Mouse (Mus musculus): ENCODE results near the gene Capzb. TPM values are rescaled to one million over a fixed set of nuclear protein-coding genes. Genes with fewer than 3 reads are reported as not detected.

Capzb gene
- polyA plus RNA-seq, 1 experiment from 2014 or later = 218 TPM

GRCm38 (mm10) chr4:139238612-139239011, 45.9 kb downstream of the Capzb start:
- no peak overlapping the region for H3K4me2 ChIP-seq (ENCODE audit: low read depth, low read length)
- no peaks in the 10 kb centered on the region for H3K4me1 ChIP-seq (ENCODE audit: control insufficient read depth, insufficient read depth, low read length)
- no peaks in the 10 kb centered on the region for H3K27me3 ChIP-seq (ENCODE audit: control insufficient read depth, insufficient read depth, low read length)
- no peak overlapping the region for H3K9ac ChIP-seq (replicated peaks; ENCODE audit: low read depth, low read length)
- WGBS = 81% methylated on average over 16 of the region's 16 CpGs
- no peak overlapping the region for H3K27ac ChIP-seq (ENCODE audit: low read depth, low read length)
- H3K4me3 ChIP-seq (ENCODE audit: low read depth, low read length) = no peak overlapping the region
- no peaks in the 10 kb centered on the region for H3K9me3 ChIP-seq (ENCODE audit: control insufficient read depth, low read length)
- peaks cover 14% of the 10 kb centered on the region; the same call in 1 of the 2 replicates for H3K36me3 ChIP-seq (ENCODE audit: control insufficient read depth, insufficient read depth, low read length)
- ATAC-seq (ENCODE audit: low read depth) = no peak

GRCm38 (mm10) chr4:139240334-139240733, 47.6 kb downstream of the Capzb start:
- ATAC-seq (ENCODE audit: low read depth) = no peak; the same call in 1 of the 2 replicates
- H3K4me2 ChIP-seq (ENCODE audit: low read depth, low read length) = no peak overlapping the region
- H3K27ac ChIP-seq (ENCODE audit: low read depth, low read length) = no peak overlapping the region
- H3K4me1 ChIP-seq (ENCODE audit: control insufficient read depth, insufficient read depth, low read length) = no peaks in the 10 kb centered on the region
- WGBS = 57% methylated on average over 6 of the region's 6 CpGs
- H3K27me3 ChIP-seq (ENCODE audit: control insufficient read depth, insufficient read depth, low read length) = no peaks in the 10 kb centered on the region
- peaks cover 14% of the 10 kb centered on the region; the same call in 1 of the 2 replicates for H3K36me3 ChIP-seq (ENCODE audit: control insufficient read depth, insufficient read depth, low read length)
- H3K9ac ChIP-seq (replicated peaks; ENCODE audit: low read depth, low read length) = no peak overlapping the region
- H3K4me3 ChIP-seq (ENCODE audit: low read depth, low read length) = no peak overlapping the region
- H3K9me3 ChIP-seq (ENCODE audit: control insufficient read depth, low read length) = no peaks in the 10 kb centered on the region

- Histone ChIP-seq H3K36me3 (ENCODE audit: control insufficient read depth, insufficient read depth, low read length) (peaks cover 14% of the 10 kb centered on the region; the same call in 1 of the 2 replicates), H3K9ac (replicated peaks; ENCODE audit: low read depth, low read length) (no peak overlapping the region), H3K4me3 (ENCODE audit: low read depth, low read length) (no peak overlapping the region), H3K4me2 (ENCODE audit: low read depth, low read length) (no peak overlapping the region), H3K27ac (ENCODE audit: low read depth, low read length) (no peak overlapping the region), H3K27me3 (ENCODE audit: control insufficient read depth, insufficient read depth, low read length) (no peaks in the 10 kb centered on the region), H3K4me1 (ENCODE audit: control insufficient read depth, insufficient read depth, low read length) (peaks cover 9% of the 10 kb centered on the region), H3K9me3 (ENCODE audit: control insufficient read depth, low read length) (no peaks in the 10 kb centered on the region)
- ATAC-seq (ENCODE audit: low read depth) = no peak
- WGBS = 73% methylated on average over 22 of the region's 22 CpGs
Observed at GRCm38 (mm10) chr4:139241678-139242606, 49.2 kb downstream of the Capzb start.

- H3K4me3 ChIP-seq (ENCODE audit: low read depth, low read length) = no peak overlapping the region
- no peak overlapping the region for H3K9ac ChIP-seq (replicated peaks; ENCODE audit: low read depth, low read length)
- ATAC-seq (ENCODE audit: low read depth) = no peak
- peaks cover 12% of the 10 kb centered on the region for H3K4me1 ChIP-seq (ENCODE audit: control insufficient read depth, insufficient read depth, low read length)
- no peak overlapping the region for H3K27ac ChIP-seq (ENCODE audit: low read depth, low read length)
- H3K9me3 ChIP-seq (ENCODE audit: control insufficient read depth, low read length) = no peaks in the 10 kb centered on the region
- WGBS = 76% methylated on average over 7 of the region's 7 CpGs
- H3K36me3 ChIP-seq (ENCODE audit: control insufficient read depth, insufficient read depth, low read length) = peaks cover 14% of the 10 kb centered on the region; the same call in 1 of the 2 replicates
- no peaks in the 10 kb centered on the region for H3K27me3 ChIP-seq (ENCODE audit: control insufficient read depth, insufficient read depth, low read length)
- no peak overlapping the region for H3K4me2 ChIP-seq (ENCODE audit: low read depth, low read length)
Observed at GRCm38 (mm10) chr4:139242607-139242955, 49.9 kb downstream of the Capzb start.

GRCm38 (mm10) chr4:139244176-139244575, 51.5 kb downstream of the Capzb start:
- Histone ChIP-seq H3K27me3 (ENCODE audit: control insufficient read depth, insufficient read depth, low read length) (no peaks in the 10 kb centered on the region), H3K4me1 (ENCODE audit: control insufficient read depth, insufficient read depth, low read length) (peaks cover 12% of the 10 kb centered on the region), H3K36me3 (ENCODE audit: control insufficient read depth, insufficient read depth, low read length) (peaks cover 14% of the 10 kb centered on the region; the same call in 1 of the 2 replicates), H3K9ac (replicated peaks; ENCODE audit: low read depth, low read length) (no peak overlapping the region), H3K4me3 (ENCODE audit: low read depth, low read length) (no peak overlapping the region), H3K9me3 (ENCODE audit: control insufficient read depth, low read length) (no peaks in the 10 kb centered on the region), H3K27ac (ENCODE audit: low read depth, low read length) (no peak overlapping the region), H3K4me2 (ENCODE audit: low read depth, low read length) (no peak overlapping the region)
- ATAC-seq (ENCODE audit: low read depth) = no peak
- 61% methylated on average over 3 of the region's 3 CpGs for WGBS

- no peak overlapping the region for H3K4me3 ChIP-seq (ENCODE audit: low read depth, low read length)
- WGBS = 86% methylated on average over 5 of the region's 6 CpGs
- peaks cover 9% of the 10 kb centered on the region; the same call in 1 of the 2 replicates for H3K36me3 ChIP-seq (ENCODE audit: control insufficient read depth, insufficient read depth, low read length)
- no peak overlapping the region for H3K9ac ChIP-seq (replicated peaks; ENCODE audit: low read depth, low read length)
- ATAC-seq (ENCODE audit: low read depth) = no peak
- H3K27me3 ChIP-seq (ENCODE audit: control insufficient read depth, insufficient read depth, low read length) = no peaks in the 10 kb centered on the region
- H3K4me1 ChIP-seq (ENCODE audit: control insufficient read depth, insufficient read depth, low read length) = peaks cover 12% of the 10 kb centered on the region
- no peak overlapping the region for H3K27ac ChIP-seq (ENCODE audit: low read depth, low read length)
- H3K4me2 ChIP-seq (ENCODE audit: low read depth, low read length) = no peak overlapping the region
- no peaks in the 10 kb centered on the region for H3K9me3 ChIP-seq (ENCODE audit: control insufficient read depth, low read length)
Observed at GRCm38 (mm10) chr4:139244766-139245165, 52.1 kb downstream of the Capzb start.

- Histone ChIP-seq H3K4me3 (ENCODE audit: low read depth, low read length) (no peak overlapping the region), H3K4me2 (ENCODE audit: low read depth, low read length) (no peak overlapping the region), H3K4me1 (ENCODE audit: control insufficient read depth, insufficient read depth, low read length) (peaks cover 12% of the 10 kb centered on the region), H3K9me3 (ENCODE audit: control insufficient read depth, low read length) (no peaks in the 10 kb centered on the region), H3K27ac (ENCODE audit: low read depth, low read length) (peak overlapping the region; percentile 16; the same call in 1 of the 2 replicates), H3K27me3 (ENCODE audit: control insufficient read depth, insufficient read depth, low read length) (no peaks in the 10 kb centered on the region), H3K9ac (replicated peaks; ENCODE audit: low read depth, low read length) (no peak overlapping the region), H3K36me3 (ENCODE audit: control insufficient read depth, insufficient read depth, low read length) (peaks cover 6% of the 10 kb centered on the region; the same call in 1 of the 2 replicates)
- WGBS = 83% methylated on average over 2 of the region's 2 CpGs
- ATAC-seq (ENCODE audit: low read depth) = no peak
Observed at GRCm38 (mm10) chr4:139245534-139245933, 52.8 kb downstream of the Capzb start.

GRCm38 (mm10) chr4:139246130-139246877, 53.6 kb downstream of the Capzb start:
- 0 out of 2 replicates have a peak, but pooled peaks have one; percentile 44 for ATAC-seq (ENCODE audit: low read depth)
- Histone ChIP-seq H3K4me2 (ENCODE audit: low read depth, low read length) (no peak overlapping the region), H3K36me3 (ENCODE audit: control insufficient read depth, insufficient read depth, low read length) (no peaks in the 10 kb centered on the region), H3K9me3 (ENCODE audit: control insufficient read depth, low read length) (no peaks in the 10 kb centered on the region), H3K27me3 (ENCODE audit: control insufficient read depth, insufficient read depth, low read length) (no peaks in the 10 kb centered on the region), H3K4me3 (ENCODE audit: low read depth, low read length) (no peak overlapping the region), H3K27ac (ENCODE audit: low read depth, low read length) (peak overlapping the region; percentile 57), H3K4me1 (ENCODE audit: control insufficient read depth, insufficient read depth, low read length) (peaks cover 12% of the 10 kb centered on the region), H3K9ac (replicated peaks; ENCODE audit: low read depth, low read length) (no peak overlapping the region)
- 35% methylated on average over 7 of the region's 7 CpGs for WGBS

GRCm38 (mm10) chr4:139247966-139248365, 55.3 kb downstream of the Capzb start:
- H3K27me3 ChIP-seq (ENCODE audit: control insufficient read depth, insufficient read depth, low read length) = no peaks in the 10 kb centered on the region
- H3K9me3 ChIP-seq (ENCODE audit: control insufficient read depth, low read length) = no peaks in the 10 kb centered on the region
- no peak for ATAC-seq (ENCODE audit: low read depth)
- H3K36me3 ChIP-seq (ENCODE audit: control insufficient read depth, insufficient read depth, low read length) = no peaks in the 10 kb centered on the region
- 75% methylated on average over 7 of the region's 7 CpGs for whole genome bisulfite sequencing
- no peak overlapping the region for H3K9ac ChIP-seq (replicated peaks; ENCODE audit: low read depth, low read length)
- H3K4me1 ChIP-seq (ENCODE audit: control insufficient read depth, insufficient read depth, low read length) = peaks cover 12% of the 10 kb centered on the region
- H3K4me3 ChIP-seq (ENCODE audit: low read depth, low read length) = no peak overlapping the region
- no peak overlapping the region for H3K27ac ChIP-seq (ENCODE audit: low read depth, low read length)
- no peak overlapping the region for H3K4me2 ChIP-seq (ENCODE audit: low read depth, low read length)
